Mouse (Mus musculus) heart, embryonic 12.5 days (tissue): Measurements from ENCODE around the gene Dap3. TPM values are rescaled to one million over a fixed set of nuclear protein-coding genes. Genes with fewer than 3 reads are reported as not detected.
"Not testable (repeated sequence)": the region's sequence is repeated elsewhere in the genome, so short reads cannot be mapped to it uniquely, and the experiment has no call there.

Experiments used
- ATAC-seq: fragments of 200-750 bp; cut with Nextera tagmentation; 2 replicates; pipeline ENCODE4 v1.8.0; 2017; ENCODE audit warnings: moderate TSS enrichment, moderate library complexity; ENCODE audit not compliant: insufficient number of reproducible peaks, low FRiP score
- H3K27ac ChIP-seq: fragments of 300-500 bp; sonication (generic); 2 replicates; pipeline ENCODE4 v1.5.1; 2016; ENCODE audit warnings: mild to moderate bottlenecking, moderate library complexity; ENCODE audit not compliant: poor library complexity, severe bottlenecking
- H3K27me3 ChIP-seq: fragments of 300-500 bp; sonication (generic); replicated peaks from 2 replicates; pipeline ENCODE4 v1.6.1; 2016; ENCODE audit warnings: mild to moderate bottlenecking, moderate library complexity
- H3K36me3 ChIP-seq: fragments of 300-500 bp; sonication (generic); 2 replicates; pipeline ENCODE4 v1.6.1; 2016; ENCODE audit warnings: mild to moderate bottlenecking, moderate library complexity
- H3K4me1 ChIP-seq: fragments of 300-500 bp; sonication (generic); replicated peaks from 2 replicates; pipeline ENCODE4 v1.6.1; 2016; ENCODE audit warnings: mild to moderate bottlenecking
- H3K4me2 ChIP-seq: fragments of 300-500 bp; sonication (generic); 2 replicates; pipeline ENCODE4 v1.6.1; 2016; ENCODE audit warnings: mild to moderate bottlenecking, moderate library complexity
- H3K4me3 ChIP-seq: fragments of 300-500 bp; sonication (generic); 2 replicates; pipeline ENCODE4 v1.5.1; 2016; ENCODE audit warnings: mild to moderate bottlenecking
- H3K9ac ChIP-seq: fragments of 300-500 bp; sonication (generic); 2 replicates; pipeline ENCODE4 v1.6.1; 2016; ENCODE audit warnings: mild to moderate bottlenecking, moderate library complexity
- H3K9me3 ChIP-seq: fragments of 300-500 bp; sonication (generic); replicated peaks from 2 replicates; pipeline ENCODE4 v1.6.1; 2016; ENCODE audit warnings: mild to moderate bottlenecking, moderate library complexity
- WGBS: fragments of 180-500 bp; shearing (Covaris S2); methylation state at CpG from one replicate; pipeline ENCODE4 v1.1.7; 2016; 5-methylcytosine and 5-hydroxymethylcytosine counted together
- polyA plus RNA-seq: library from polyadenylated mRNA; unstranded; fragments of >200 nt; fragmentation: Nextera tagmentation; extraction: Ambion mirVana; gene quantifications from 2 replicates; pipeline ENCODE4 v1.2.1, GENCODE M21; 2016

The Dap3 gene
- polyA plus RNA-seq, 1 experiment from 2014 or later: 141 TPM

- ATAC-seq: no peak
- Histone ChIP-seq H3K36me3 (peaks cover 96% of the 10 kb centered on the region), H3K27ac (no peak overlapping the region), H3K4me2 (no peak overlapping the region), H3K9me3 (no peaks in the 10 kb centered on the region), H3K4me3 (no peak overlapping the region), H3K9ac (no peak overlapping the region), H3K4me1 (no peaks in the 10 kb centered on the region), H3K27me3 (no peaks in the 10 kb centered on the region)
- 85% methylated on average over 6 of the region's 6 CpGs for WGBS
These were observed 44.4 kb downstream of the Dap3 start for GRCm38 (mm10) chr3:88906393-88907159.

- no peak overlapping the region for H3K9ac ChIP-seq
- H3K4me3 ChIP-seq: no peak overlapping the region
- H3K27ac ChIP-seq: no peak overlapping the region
- ATAC-seq: no peak
- H3K4me2 ChIP-seq: no peak overlapping the region
- H3K36me3 ChIP-seq: peaks cover 93% of the 10 kb centered on the region
- H3K9me3 ChIP-seq: no peaks in the 10 kb centered on the region
- no peaks in the 10 kb centered on the region for H3K27me3 ChIP-seq
- WGBS: 92% methylated on average over 2 of the region's 2 CpGs
- no peaks in the 10 kb centered on the region for H3K4me1 ChIP-seq
These were observed 45.2 kb downstream of the Dap3 start for GRCm38 (mm10) chr3:88905741-88906140.

- Histone ChIP-seq H3K36me3 (peaks cover 91% of the 10 kb centered on the region), H3K4me1 (no peaks in the 10 kb centered on the region), H3K4me3 (no peak overlapping the region), H3K9ac (no peak overlapping the region), H3K27ac (no peak overlapping the region), H3K4me2 (no peak overlapping the region), H3K27me3 (no peaks in the 10 kb centered on the region), H3K9me3 (no peaks in the 10 kb centered on the region)
- no peak for ATAC-seq
- 85% methylated on average over 6 of the region's 6 CpGs for WGBS
These were observed 45.8 kb downstream of the Dap3 start for GRCm38 (mm10) chr3:88905209-88905608.

- no peaks in the 10 kb centered on the region for H3K4me1 ChIP-seq
- no peak overlapping the region for H3K4me2 ChIP-seq
- no peak overlapping the region for H3K27ac ChIP-seq
- WGBS: 85% methylated on average over 3 of the region's 3 CpGs
- ATAC-seq: no peak
- H3K9me3 ChIP-seq: no peaks in the 10 kb centered on the region
- H3K9ac ChIP-seq: no peak overlapping the region
- H3K4me3 ChIP-seq: no peak overlapping the region
- H3K27me3 ChIP-seq: no peaks in the 10 kb centered on the region
- H3K36me3 ChIP-seq: peaks cover 88% of the 10 kb centered on the region
These were observed 46.2 kb downstream of the Dap3 start for GRCm38 (mm10) chr3:88904803-88905202.

GRCm38 (mm10) chr3:88893011-88893410 lies 58.0 kb downstream of the Dap3 start:
- not testable (repeated sequence) for ATAC-seq, H3K9me3 ChIP-seq, H3K4me3 ChIP-seq, H3K4me2 ChIP-seq, H3K4me1 ChIP-seq, H3K9ac ChIP-seq, H3K27ac ChIP-seq, H3K27me3 ChIP-seq
- 96% methylated on average over 7 of the region's 7 CpGs for WGBS
- H3K36me3 ChIP-seq: peaks cover 31% of the 10 kb centered on the region

- not testable (repeated sequence) for ATAC-seq, H3K9ac ChIP-seq, H3K27me3 ChIP-seq, H3K4me3 ChIP-seq, H3K27ac ChIP-seq, H3K4me1 ChIP-seq, H3K9me3 ChIP-seq, H3K4me2 ChIP-seq
- WGBS: 95% methylated on average over 4 of the region's 4 CpGs
- H3K36me3 ChIP-seq: peaks cover 18% of the 10 kb centered on the region
These were observed 68.4 kb downstream of the Dap3 start for GRCm38 (mm10) chr3:88882536-88882935.

Other genes starting within 250 kb of the Dap3 start
- 45.9 and 46.5 TPM in 2 replicates for gene Rit1, start 234.3 kb downstream of the Dap3 start, polyA plus RNA-seq
- 18.4 and 20.0 TPM in 2 replicates for gene Syt11, start 176.0 kb downstream of the Dap3 start, polyA plus RNA-seq
- 11.9 and 12.3 TPM in 2 replicates for gene Gon4l, start 116.0 kb downstream of the Dap3 start, polyA plus RNA-seq
- gene Msto1, start 37.2 kb downstream of the Dap3 start, polyA plus RNA-seq: 48.9 and 52.4 TPM in 2 replicates
- gene Ash1l, start 559 bp downstream of the Dap3 start, polyA plus RNA-seq: 15.9 and 17.2 TPM in 2 replicates
- gene Rusc1, start 142.1 kb upstream of the Dap3 start, polyA plus RNA-seq: 10.1 and 10.5 TPM in 2 replicates
- gene Gm43738, start 149.9 kb upstream of the Dap3 start, polyA plus RNA-seq: not detected in 2 replicates
- 130 and 136 TPM in 2 replicates for gene Fdps, start 150.8 kb upstream of the Dap3 start, polyA plus RNA-seq
- 1.7 and 2.8 TPM in 2 replicates for gene Pklr, start 185.0 kb upstream of the Dap3 start, polyA plus RNA-seq
- 0.45 and 0.65 TPM in 2 replicates for gene Hcn3, start 209.0 kb upstream of the Dap3 start, polyA plus RNA-seq
- 24.6 and 24.8 TPM in 2 replicates for gene Clk2, start 213.6 kb upstream of the Dap3 start, polyA plus RNA-seq
- gene Scamp3, start 226.3 kb upstream of the Dap3 start, polyA plus RNA-seq: 88.8 and 92.5 TPM in 2 replicates
- gene Fam189b, start 232.0 kb upstream of the Dap3 start, polyA plus RNA-seq: 15.4 and 15.6 TPM in 2 replicates